Mouse (Mus musculus): ENCODE measurements at regions not wholly inside any gene's neighbourhood (a gene's known extent, or its start where the extent isn't known, plus 50 kb on each side); places are given as distances from the start of the nearest gene placed in this dataset.

DNA sequence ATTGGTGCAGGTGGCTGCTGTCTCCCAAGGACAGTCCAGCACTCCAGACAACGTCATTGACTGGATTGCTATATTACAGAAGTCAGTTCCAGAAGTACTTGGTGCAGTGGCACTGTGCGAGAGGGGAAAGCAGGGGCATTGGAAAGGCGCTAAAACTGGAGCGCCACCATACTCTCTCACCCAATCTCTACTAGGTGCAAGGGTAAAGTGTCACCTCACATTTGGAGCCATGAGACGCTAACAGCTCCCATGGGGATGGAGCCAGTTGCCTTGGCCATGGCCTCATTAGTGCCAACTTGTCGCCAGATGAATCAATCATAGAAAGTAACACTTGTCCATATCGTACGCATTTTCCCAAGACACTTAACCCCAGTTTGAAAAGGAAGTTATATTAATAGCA is 1617.2 kb upstream of the Gulo start:
- DNase-seq: no peak

DNA sequence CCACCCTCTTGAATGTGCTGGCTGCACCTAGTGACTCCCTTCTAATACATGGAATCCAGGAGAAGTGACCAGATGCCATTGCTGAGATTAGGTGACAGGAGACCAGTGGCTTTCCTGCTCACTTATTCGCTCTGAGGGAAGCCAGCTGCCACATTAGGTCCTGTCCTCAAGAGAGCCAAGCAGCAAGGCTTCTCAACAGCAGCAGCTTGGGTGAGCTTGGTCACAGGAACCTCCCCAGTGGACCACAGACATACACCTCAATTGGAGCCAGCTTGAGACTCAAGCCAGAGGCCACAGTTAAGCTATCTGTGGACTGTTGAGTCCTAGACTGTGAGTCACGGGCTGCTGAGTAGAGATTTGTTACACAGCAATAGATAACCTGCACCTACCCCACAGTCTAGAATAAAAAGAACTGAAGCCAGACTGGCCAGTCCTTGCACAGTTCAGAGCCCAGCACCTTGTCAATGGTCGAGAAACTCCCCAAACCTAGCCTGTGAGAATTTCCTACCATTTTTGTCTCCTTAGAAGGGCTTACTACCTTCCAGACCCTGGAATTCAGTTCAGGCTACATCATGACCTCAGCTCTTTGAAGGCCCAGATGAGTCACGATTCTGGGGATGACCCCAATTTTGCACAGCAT is 1615.0 kb upstream of the Gulo start:
- DNase-seq: no peak

DNA sequence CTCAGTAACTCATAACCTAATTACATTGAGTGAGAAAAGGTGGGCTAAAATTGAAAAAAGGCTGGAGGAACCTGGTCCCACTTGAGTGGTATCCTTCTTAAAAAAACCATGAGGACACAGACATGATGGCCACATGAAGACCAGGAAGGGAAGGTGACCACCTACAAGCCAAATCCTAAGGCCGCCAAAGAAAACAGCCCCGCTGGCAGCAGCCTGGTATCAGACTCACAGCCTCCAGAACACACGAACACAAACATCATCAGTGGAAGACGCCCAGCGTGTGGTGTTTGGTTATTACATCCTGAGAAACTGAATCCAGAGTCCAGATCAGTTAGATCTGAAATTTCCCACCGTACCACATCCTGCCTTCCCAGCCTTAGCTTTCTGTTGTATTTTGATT is 1613.9 kb upstream of the Gulo start:
- no peak for DNase-seq

DNA sequence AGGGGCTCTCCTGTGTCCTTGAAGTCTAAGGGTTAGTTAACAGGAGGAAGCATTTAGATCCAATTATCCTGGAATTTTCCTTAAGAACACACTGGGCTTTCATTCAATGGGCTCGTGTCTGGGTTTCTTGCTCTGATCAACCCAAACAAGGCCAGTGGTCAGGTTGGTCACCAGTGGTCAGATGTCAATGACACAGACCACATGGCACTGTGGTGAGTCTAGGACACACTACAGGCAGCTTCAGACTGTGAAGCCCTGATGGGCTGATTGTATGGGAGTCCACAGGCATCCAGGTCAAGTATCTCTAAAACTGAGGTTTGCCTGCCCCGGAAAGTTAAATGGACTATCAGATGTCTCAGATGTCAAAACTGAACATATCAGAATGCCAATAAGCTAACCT is 1612.5 kb upstream of the Gulo start:
- no peak for DNase-seq

DNA sequence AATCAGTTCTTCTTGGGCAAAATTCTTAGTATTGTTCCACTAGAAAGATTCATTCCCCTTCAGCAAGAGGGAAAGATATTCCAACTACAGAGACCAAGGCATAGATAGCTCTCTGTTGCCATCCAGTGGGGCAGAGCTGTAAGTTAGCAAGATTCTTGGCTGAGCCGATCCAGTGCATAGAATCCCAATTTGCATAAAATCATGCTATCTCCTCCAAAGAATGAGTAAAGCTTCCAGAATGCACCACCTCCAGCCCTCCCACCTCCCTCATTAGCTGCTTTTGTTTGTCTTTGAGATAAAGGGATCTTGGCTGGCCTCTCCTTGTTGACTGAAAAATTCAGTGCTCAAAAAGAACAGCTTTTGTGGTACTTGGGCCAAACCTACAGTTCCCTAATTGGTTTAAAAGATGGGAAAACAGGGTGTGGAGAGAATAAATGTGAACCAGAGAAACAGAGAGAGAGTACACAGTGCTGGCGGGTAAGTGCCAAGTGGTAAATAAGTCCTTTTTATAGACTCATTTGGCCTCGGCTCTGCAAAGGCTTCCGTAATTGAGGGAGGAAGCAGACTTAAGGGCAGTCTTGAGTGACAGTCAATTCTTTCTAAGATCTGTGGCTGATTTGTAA is 1612.0 kb upstream of the Gulo start:
- DNase-seq: peak; percentile 55

DNA sequence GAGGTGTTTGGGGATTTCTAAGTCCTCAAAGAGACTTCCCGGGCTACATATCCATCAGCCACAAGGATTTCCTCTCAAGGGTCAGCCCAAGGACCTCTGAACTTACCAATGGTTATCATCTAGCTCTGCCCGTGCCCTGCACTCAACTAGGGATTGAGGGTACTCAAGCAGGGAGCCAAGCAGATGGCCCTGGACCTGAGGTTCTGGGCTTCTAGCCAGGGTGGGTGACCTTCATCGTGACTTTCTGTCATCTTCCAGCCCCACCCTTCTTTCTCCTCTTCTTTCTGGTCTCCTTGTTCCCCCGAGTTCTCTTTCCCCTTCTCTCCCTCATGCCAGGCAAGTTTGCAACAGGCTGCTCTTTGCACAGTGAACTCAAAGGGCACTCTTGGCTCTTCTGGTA is 1610.6 kb upstream of the Gulo start:
- no peak for DNase-seq

DNA sequence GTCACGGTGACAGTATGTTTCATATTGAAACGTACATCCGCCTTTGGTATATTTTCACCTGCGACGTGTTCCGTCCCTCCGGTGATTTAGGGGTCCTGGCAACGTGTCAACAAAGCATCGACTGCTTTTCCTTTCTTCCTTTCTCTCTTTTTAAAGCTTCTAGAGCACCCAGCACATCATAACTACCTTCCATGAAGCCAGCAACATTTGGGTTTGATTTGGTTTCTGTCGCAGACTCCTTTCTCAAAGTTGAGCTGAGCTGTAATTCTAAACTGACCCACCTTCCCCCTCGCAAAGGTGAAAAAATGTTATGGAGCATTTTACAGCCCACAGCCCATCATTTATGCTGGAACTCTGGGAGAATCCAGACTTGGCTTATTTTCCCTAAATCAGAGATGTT is 1605.4 kb upstream of the Gulo start:
- no peak for DNase-seq

DNA sequence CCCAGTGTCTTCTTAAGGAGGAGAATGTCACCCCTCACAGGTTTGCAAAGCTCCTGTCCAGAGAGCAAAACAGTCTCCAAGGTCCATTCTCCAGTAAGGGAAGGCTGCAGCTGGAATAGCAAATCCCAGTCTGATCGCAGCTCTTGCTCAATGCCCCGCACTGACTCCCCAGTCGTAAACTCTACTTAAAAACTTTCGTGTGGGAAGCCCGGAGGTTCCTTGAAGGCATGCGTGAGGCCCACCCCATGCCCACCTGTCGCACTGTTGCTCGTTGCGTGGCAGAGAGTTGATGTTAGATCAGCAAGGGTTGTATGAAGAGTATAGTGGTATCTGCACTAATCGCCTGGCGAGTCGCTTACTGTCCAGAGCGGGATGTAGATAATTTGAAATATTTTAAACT is 1604.7 kb upstream of the Gulo start:
- no peak for DNase-seq

DNA sequence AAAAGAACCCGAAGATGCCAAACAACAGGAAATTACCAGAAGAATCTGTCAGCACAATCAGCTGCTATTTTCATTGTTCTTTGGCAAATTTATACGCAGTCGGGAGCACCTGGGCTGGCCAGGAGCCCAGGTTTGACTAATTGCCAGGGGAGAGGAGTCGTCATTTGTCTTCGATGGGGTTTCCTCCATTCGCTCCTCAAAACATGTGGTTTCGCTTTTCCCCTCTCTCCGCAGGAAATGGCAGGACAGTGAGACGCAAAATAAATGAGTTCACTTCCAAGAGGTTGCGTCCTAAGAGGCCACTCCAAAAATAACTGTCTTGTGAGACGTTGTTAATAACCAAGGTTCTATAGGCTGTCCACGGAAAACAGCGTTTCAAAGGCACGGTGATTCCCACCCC is 1604.2 kb upstream of the Gulo start:
- no peak for DNase-seq

DNA sequence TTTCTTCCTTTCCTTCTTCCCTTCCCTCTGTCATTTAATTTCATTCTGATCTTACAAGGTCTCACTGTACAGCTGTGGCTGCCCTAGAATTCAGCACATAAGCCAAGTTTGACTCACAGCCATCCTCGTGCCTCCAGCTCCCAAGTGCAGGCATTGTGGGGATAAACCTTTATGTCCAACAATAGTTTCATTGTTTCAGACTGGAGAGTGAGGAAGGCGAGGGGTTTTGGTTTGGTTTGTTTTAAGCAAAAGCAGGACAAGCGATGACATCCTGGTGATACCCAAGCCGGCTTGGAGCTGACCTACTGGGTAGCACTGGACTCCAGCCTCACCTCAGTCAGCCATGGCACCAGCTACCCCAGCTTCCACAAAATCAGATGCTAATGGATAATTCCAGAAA is 1603.5 kb upstream of the Gulo start:
- DNase-seq: no peak

DNA sequence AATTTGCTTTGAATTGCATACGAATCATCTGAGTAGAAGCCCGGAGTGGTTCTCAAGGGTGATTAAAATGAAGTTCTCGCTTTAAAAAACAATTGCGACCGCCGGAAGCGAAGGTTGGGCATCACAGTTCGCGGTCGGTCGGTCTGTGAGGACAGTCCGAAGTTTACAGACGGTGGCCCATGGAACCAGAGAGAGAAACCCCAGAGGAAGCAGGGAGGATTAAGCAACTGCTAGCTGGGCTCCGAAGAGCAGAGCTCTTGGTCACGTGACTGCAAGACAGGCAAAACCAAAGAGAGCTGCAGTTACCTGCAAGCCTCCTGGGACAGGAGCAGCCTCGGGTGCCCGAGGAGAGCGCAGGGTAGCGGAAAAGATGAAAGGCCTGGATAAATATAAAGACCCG is 1599.3 kb upstream of the Gulo start:
- no peak for DNase-seq

DNA sequence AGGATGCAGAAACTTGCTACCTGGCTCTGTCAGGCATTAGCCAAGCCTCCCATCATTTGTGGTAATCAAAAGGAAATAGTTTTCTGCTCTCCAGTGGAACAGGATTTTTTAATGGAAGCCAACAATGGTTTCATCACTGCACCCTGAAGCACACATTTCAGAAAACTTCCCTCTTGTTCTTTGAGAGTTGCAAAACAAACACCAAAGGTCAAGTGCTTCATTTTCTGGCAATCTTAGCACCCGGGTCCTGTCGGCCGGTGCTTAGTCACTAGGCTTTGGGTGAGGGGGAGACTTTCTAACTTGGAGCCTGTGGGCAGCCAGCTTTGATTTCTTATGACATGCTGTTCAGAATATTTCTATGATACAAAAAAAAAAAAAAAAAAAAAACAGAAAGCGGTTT is 1594.0 kb upstream of the Gulo start:
- DNase-seq: no peak

DNA sequence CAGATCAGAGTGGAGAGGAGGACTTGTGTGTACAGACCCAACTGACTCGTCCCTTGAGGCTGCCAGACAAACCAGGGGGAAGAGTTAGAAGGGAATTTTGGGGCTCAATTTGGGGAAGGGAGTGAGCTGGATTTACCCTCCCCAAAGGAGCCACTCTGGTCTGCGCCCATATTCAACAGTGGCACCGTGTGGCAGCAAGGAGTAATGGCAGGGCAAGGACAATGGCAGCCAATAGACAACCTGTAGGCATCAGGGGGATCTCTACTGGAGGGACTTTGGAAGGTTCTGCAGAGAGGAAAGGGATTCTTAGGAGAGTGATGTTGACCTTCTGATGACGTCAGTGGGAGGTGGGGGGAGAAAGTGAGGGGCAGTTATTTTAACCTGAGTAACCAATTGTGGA is 1590.7 kb upstream of the Gulo start:
- no peak for DNase-seq

DNA sequence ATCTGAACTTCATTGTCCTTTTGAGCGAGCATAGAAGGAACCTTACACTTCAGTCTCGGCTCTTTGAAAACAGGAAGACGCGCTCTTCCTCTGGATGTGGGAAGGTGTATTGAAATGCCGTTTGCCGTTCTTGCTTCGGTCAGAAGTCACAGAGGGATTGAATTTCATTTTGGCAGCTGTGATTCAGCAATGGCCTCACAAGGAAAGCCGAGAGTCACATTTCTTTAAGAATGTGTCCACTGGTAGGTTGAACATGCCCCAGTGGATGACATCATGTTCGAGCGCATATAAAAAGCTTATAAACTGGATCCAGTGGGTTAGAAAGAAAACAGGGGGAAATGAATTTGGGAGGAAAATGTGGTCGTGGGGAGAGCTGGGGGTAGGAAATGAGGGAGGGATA is 1579.6 kb upstream of the Gulo start:
- DNase-seq: no peak

DNA sequence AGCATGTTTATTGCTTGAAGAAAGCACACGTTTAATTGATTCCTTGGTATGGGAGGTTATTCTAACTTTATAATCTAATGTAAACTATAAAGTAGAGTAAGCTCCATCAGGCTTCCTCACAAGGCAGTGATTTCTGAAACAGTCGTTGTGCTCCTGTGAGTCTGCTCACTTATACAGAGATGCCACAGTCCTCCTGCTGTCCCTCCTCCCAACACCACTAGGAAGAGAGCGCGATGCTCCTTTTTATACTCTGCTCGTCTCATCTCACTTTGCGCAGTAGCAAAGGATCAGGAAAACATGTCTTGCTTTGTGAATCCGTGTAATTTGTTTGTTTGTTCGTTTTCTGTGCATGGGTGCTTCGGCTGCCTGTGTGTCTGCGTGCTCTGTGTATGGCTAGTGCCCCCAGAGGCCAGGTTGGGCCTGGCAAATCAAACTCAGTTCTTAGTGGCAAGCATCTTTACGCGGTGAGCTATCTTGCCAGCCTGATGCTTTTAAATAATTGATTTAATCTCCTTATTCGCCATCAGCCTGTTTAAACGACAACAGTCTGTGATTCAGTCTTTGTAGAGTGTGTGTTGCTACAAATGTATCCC is 1575.5 kb upstream of the Gulo start:
- DNase-seq: no peak

DNA sequence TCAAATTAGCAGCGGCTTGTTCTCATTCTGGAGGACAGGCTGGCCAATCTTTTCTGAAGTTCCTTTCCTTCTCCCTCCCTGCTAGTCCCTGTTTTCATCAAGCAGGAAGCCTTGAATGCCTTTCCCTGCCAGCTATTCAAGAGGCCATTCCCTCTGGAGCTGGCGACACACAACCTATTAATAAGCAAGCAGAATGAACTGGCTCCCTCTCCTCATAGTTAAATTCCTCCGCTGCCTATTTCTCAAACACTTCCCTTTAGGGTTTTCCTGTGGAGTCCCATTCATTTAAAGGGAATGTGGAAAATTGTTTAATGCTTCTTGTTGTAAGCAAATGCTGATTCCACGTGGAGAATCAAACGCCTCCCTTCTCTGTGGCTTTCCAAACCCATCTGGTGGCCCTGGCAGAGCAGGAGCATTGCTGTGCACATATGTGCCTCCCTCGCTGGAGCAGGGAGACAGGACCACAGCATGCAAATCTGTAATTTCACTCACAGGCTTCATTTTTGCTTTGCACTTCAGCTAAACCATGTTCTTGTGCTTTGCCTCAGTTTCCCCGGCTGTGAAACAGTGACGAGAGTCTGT is 1573.3 kb upstream of the Gulo start:
- peak; percentile 71 for DNase-seq

DNA sequence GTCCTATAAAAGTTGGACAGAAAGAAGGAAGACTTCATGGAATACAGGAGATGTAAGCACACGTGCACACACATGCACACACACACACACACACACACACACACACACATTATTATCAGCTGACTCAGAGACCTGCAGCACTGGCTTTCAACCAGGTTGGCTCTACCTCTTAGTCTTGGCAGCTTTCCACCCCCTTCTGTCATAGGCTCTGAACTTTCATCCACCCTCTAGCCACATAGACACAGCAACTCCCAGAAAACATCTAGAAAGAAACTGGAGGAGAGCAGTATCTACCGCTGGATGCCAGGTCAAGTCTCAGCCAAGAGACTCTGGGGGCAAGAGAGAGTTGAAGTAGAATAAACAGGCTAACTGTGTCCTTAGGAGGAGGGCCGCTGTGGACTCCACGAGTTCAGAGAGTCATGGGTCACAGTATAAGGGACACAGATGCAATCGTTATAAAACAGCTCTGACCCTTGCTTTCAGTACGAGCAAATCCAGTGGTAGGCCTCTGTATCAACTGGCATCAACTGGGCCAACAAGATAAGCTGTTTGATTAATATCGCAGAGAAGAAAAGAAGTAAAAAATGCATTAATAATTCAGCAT is 1565.4 kb upstream of the Gulo start:
- no peak for DNase-seq

DNA sequence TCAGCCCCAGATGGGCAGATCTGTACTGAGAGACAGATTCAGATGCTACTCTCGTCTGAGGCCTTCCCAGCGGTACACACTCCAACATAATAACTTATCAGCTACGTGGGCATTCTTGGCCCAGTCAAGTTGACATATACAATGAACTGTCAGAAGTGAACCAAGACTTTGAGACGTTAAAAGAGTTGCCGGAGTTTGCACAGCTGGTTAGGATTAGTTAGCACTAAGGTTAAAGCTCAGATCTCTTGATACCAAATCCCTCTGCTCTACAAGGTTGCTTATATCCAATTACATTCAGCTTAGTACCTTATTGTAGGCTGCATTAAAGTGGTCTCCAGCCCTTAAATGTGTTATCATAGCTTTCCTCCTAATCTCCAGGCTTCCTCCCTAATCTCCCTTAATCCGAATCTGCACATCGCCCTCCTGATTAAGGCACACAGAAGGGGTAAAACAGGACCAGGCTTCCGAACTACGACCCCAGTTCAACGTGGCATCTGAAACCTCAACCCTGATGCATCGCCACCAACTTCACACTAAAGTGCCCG is 1564.5 kb upstream of the Gulo start:
- DNase-seq: no peak

DNA sequence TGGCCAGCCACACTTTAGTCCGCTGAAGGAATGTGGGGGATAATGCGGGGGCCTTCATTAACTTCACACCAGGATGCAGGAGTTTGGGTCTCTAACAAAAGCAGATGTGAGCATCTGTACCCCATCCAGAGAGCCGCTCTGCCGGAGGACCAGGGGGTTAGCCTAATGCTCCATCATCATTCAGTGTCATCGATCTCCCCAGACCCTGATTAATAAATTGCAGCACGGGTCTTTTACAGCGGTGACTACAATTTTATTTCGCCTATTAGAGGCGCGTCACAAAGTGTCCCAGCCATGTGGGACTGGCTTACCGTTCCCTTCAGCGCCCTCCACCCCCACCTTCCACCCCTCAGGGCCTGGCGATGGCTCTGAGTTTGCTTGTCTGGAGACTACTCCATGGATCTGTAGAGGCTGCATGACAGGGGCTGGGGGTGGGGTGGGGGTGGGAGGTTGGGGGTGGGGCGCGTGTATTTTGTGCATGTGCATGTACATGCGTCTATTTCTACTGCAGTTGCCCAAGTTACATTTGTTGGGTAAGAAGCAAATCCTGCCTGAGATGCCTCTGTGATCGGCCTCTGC is 1560.8 kb upstream of the Gulo start:
- DNase-seq: no peak

DNA sequence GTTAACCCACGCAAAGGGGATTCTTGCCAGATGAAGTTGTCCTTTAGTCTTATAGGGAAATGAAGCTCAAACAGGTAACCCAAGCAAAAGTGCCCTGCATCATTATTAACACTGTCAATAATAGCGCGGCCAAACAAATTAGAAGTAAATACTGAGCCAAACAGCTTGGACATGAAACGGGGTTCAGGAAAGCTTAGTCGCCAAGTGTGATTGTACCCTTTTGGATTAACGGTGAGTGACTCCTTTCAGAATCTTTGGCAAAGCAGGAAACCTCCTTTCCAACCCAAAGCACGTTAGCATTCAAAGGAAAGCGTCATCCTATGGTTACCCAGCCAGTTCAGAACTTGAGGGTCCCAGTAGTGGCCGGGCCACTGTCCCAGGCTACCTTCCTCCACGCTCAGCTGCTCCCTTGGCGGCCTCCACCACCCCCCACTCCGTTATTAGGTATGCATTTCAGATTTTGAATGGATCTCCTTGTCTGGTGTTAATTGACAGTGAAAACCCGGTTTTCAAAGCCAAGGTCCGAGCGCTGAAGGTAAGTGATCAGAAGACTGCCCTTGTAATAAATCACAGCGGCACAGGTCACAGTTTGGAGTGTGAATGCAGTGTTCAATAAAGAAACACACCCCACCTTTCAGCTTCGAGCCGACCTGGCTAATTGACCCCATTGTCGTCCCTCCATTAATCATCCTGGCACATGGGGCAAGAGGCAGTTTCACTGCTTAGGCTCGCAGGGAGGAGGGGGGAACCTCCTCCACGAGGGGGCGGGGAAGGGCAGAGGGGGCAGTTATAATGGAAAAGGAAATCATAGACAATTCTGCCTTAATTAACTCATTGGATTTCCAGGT is 1560.1 kb upstream of the Gulo start:
- no peak for DNase-seq

DNA sequence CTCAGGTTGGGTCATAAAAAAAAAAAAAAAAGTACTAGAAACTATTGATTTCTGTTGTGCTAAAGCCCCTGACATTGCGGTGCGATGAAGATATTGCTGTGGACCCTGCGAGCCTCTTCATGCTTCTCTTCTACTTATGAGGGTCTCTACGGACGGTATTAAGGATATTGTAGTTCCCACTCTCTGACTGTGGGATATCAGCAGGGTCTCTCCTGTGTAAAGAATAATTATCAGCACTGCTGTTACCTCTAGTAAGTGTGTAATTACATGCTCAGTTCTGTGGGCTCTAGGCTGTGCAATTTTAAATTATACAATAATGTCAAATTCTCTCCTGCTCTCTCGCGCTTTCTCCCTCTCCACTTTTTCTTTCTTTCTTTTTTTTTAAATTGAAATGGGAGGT is 1545.9 kb upstream of the Gulo start:
- DNase-seq: no peak

DNA sequence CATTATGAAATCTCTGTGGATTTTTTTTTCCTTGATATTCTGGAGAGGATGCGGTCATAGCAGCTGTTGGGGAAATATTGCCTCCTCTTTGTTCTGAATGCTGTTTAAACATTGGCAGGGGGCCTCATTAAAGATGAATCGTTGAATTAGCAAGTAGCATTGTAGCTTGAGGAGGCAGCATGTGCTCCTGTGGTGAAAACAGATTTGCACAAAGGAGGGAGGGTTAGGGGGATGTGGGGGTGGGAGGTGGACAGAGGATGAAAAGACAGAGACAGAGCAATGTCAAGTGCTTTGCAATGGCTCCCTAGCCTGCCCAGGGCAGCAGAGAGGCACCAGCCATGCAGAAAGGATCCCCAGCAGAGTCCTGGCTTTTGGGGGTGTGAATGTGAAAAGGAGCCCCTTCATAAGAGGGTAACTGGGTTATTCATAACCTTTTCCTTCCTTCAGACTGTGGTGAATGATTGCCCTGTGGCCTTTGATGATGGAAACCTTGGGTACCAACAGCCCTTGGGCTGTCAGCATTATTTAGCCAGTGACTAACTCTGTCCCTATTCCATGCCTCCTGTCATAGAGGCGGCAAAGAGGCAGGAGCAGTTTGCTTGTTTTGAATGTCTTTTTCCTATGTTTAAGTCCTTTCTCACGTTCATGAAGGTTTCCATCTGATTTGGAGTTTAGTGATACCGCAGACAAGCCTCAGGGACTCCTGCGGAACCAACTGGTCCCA is 1541.6 kb upstream of the Gulo start:
- no peak for DNase-seq
